Mouse (Mus musculus) kidney, postnatal 0 days (tissue): ENCODE data around the gene Nuf2. TPM values are rescaled to one million over a fixed set of nuclear protein-coding genes. Genes with fewer than 3 reads are reported as not detected.

Experiments used
- ATAC-seq: fragments of 200-750 bp; cut with Nextera tagmentation; replicated peaks from 2 replicates; pipeline ENCODE4 v1.8.0; 2017; ENCODE audit warnings: low read depth, moderate number of reproducible peaks, moderate TSS enrichment, moderate library complexity; ENCODE audit not compliant: low FRiP score
- DNase-seq: peaks from one replicate; pipeline ENCODE4 v3.0.0-alpha.2; 2016; ENCODE audit warnings: low spot score
- H3K27ac ChIP-seq: fragments of 300-500 bp; sonication (generic); 2 replicates; pipeline ENCODE4 v1.5.1; 2014; ENCODE audit warnings: mild to moderate bottlenecking
- H3K27me3 ChIP-seq: fragments of 300-500 bp; sonication (generic); 2 replicates; pipeline ENCODE4 v1.6.1; 2014; ENCODE audit warnings: low read length, mixed read lengths; ENCODE audit not compliant: insufficient read depth
- H3K36me3 ChIP-seq: fragments of 300-500 bp; sonication (generic); 2 replicates; pipeline ENCODE4 v1.6.1; 2014; ENCODE audit warnings: low read length, mixed read lengths; ENCODE audit not compliant: insufficient read depth
- H3K4me1 ChIP-seq: fragments of 300-500 bp; sonication (generic); replicated peaks from 2 replicates; pipeline ENCODE4 v1.6.1; 2014; ENCODE audit warnings: antibody characterized with exemption, low read length, mixed read lengths; ENCODE audit not compliant: insufficient read depth
- H3K4me2 ChIP-seq: fragments of 300-500 bp; sonication (generic); 2 replicates; pipeline ENCODE4 v1.6.1; 2014; ENCODE audit warnings: mild to moderate bottlenecking, low read length, moderate library complexity, mixed read lengths
- H3K4me3 ChIP-seq: fragments of 300-500 bp; sonication (generic); replicated peaks from 2 replicates; pipeline ENCODE4 v1.5.1; 2014; ENCODE audit warnings: low read depth, low read length
- H3K9ac ChIP-seq: fragments of 300-500 bp; sonication (generic); 2 replicates; pipeline ENCODE4 v1.6.1; 2014; ENCODE audit warnings: low read depth, low read length
- H3K9me3 ChIP-seq: fragments of 300-500 bp; sonication (generic); replicated peaks from 2 replicates; pipeline ENCODE4 v1.6.1; 2016; ENCODE audit warnings: low read length, inconsistent platforms, mixed read lengths
- CTCF ChIP-seq: IDR thresholded peaks from 2 replicates; pipeline ENCODE4 v1.5.1; 2016; ENCODE audit warnings: antibody characterized with exemption, low read depth, mild to moderate bottlenecking, moderate library complexity
- WGBS: fragments of 180-500 bp; shearing (Covaris S2); extraction: QIAGEN DNeasy Blood & Tissue Kit; methylation state at CpG from one replicate; pipeline ENCODE4 v1.1.7; 2014; 5-methylcytosine and 5-hydroxymethylcytosine counted together
- polyA plus RNA-seq: library from polyadenylated mRNA; unstranded; fragments of >200 nt; fragmentation: Nextera tagmentation; extraction: Ambion mirVana; gene quantifications from 2 replicates; pipeline ENCODE4 v1.2.1, GENCODE M21; 2015

Nuf2 gene
- polyA plus RNA-seq, 1 experiment from 2014 or later = 25.9 TPM

DNA sequence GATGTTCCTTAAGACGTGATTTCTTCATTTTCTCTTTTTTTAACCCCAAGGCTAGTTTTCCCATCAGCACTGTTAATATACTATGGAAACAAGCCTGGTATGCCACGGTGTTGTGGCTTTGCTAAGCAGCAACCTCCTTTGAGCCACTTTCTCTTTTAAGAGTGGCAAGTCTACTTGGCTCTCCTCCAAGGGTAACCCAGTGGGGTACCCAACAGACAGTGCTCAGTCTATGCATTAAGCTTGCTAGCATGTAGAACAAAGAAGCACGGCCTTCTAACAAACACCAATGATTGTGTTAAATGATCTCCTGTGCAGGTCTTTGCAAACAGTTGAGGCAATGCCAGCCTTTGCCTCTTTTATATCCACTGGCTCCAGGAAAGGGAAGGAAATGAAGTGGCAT lies 60.1 kb downstream of the Nuf2 start:
- Histone ChIP-seq H3K27me3 (no peaks in the 10 kb centered on the region), H3K4me3 (no peak overlapping the region), H3K36me3 (no peaks in the 10 kb centered on the region), H3K9ac (no peak overlapping the region), H3K4me1 (no peaks in the 10 kb centered on the region), H3K27ac (no peak overlapping the region), H3K4me2 (no peak overlapping the region), H3K9me3 (no peaks in the 10 kb centered on the region)
- WGBS = 79% methylated on average over 3 of the region's 3 CpGs
- DNase-seq (no peak), ATAC-seq (no peak)
- no peak for TF ChIP-seq CTCF

DNA sequence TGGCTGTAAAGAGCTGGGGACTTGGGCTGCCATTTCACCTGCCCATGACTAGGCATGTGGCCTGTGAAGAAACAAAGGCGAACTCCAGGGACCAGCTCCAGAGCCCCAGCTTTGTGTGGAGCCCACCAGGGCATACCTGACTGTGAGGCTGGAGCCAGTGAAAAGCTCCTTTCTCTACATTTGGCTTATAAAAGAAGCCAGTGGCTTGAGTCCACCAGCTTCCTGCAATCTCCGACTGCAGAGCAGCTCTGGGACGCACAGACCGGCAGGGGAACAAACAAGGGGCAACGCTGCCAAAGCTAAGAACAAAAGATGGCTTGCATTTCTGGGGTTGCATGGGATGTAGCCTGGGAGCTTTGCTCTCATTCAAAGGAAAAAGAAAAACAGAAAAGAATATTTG lies 63.5 kb downstream of the Nuf2 start:
- DNase-seq = no peak
- Histone ChIP-seq H3K4me2 (no peak overlapping the region), H3K27me3 (no peaks in the 10 kb centered on the region), H3K9me3 (no peaks in the 10 kb centered on the region), H3K4me1 (no peaks in the 10 kb centered on the region), H3K27ac (no peak overlapping the region), H3K4me3 (no peak overlapping the region), H3K36me3 (no peaks in the 10 kb centered on the region), H3K9ac (no peak overlapping the region)
- ATAC-seq = no peak
- no peak for TF ChIP-seq CTCF
- 79% methylated on average over 5 of the region's 5 CpGs for WGBS

DNA sequence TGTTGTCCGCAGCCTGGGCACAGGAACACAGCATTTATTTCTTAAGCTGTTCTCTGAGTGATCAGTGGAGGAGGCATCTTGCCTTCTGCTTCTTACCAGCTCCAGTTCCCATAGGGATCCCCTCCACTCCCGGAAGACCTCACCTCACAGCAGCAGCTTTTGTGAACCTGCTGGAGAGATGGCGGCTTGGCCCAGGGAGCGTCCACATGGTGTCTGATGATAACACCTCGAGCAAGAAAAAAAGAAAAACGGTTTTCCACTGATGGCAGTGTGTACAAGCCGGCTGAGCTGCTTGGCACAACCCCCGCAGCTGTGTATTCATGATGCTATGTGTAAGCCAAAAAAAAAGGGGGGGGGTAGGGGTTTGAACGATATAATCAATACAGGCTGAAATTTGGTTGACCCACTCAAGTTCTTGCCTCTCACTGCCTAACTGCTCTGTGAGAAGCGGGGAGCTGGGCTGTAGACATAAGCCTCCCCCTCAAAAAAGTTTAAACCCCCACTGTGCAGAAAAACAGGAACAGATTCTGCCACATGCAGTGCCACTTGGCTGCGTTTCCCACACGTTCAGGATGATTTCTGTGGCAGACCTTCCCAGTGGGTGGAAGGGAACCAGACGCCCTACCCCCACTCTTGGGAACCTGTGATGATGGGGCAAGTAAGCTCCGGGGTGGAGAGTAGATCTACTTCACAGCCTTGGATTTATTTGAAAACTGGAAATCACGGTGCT lies 68.7 kb downstream of the Nuf2 start:
- H3K27me3 ChIP-seq = no peaks in the 10 kb centered on the region
- no peak for TF ChIP-seq CTCF
- H3K36me3 ChIP-seq = no peaks in the 10 kb centered on the region
- H3K27ac ChIP-seq = no peak overlapping the region
- 86% methylated on average over 15 of the region's 15 CpGs for WGBS
- H3K4me2 ChIP-seq = no peak overlapping the region
- DNase-seq = no peak
- ATAC-seq = no peak
- no peak overlapping the region for H3K9ac ChIP-seq
- no peaks in the 10 kb centered on the region for H3K9me3 ChIP-seq
- H3K4me1 ChIP-seq = no peaks in the 10 kb centered on the region
- no peak overlapping the region for H3K4me3 ChIP-seq

DNA sequence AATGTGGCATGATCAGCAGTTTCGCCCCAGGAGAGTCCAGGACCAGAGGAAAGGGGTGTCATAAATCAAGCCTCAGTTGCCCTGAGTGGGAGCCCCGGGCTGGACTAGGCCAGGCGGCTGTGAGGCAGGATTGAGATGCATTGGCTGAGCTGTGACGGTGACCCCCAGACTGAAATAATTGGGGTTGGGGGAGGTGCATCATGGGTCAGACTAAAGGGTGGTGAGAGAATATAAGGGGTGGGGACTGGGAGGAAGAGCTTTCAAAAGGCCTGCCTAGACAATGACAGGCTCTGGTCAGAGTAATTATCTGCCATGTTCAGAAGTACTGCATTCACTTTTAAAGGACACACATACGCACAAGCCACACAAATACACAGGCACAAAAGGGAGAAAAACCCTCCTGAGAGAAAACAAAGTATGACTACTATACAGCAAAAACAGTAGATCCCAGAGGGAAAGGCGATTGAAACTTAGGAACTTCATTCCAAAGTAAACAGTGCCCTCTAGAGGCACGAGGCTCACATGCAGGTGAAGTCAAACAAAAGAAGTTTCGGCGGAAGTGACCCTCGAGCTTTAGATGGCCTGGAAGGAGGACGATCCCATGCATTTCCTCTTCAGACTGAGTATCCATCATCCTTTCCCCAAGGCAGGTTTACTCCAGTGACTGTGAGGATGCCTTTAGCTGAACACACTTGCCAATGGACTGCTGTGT lies 72.0 kb downstream of the Nuf2 start:
- Histone ChIP-seq H3K36me3 (no peaks in the 10 kb centered on the region), H3K4me3 (no peak overlapping the region), H3K27ac (no peak overlapping the region), H3K27me3 (no peaks in the 10 kb centered on the region), H3K9me3 (no peaks in the 10 kb centered on the region), H3K9ac (no peak overlapping the region), H3K4me2 (peak overlapping the region; percentile 30; the same call in 1 of the 2 replicates), H3K4me1 (no peaks in the 10 kb centered on the region)
- peak; percentile 94 for TF ChIP-seq CTCF
- WGBS = 10% methylated on average over 11 of the region's 11 CpGs
- DNase-seq (peak; percentile 95), ATAC-seq (peak; percentile 40)

Other genes with a start within 250 kb of the Nuf2 start
- gene Rgs5, start 124.0 kb upstream of the Nuf2 start, polyA plus RNA-seq = 44.1 and 46.2 TPM in 2 replicates
- 2.7 and 2.8 TPM in 2 replicates for gene Rgs4, start 216.2 kb upstream of the Nuf2 start, polyA plus RNA-seq